Mouse (Mus musculus): Measurements from ENCODE around the gene Slc30a1. TPM values are rescaled to one million over a fixed set of nuclear protein-coding genes. Genes with fewer than 3 reads are reported as not detected.

Slc30a1 gene
- polyA plus RNA-seq, 1 experiment: 2.0 TPM

DNA sequence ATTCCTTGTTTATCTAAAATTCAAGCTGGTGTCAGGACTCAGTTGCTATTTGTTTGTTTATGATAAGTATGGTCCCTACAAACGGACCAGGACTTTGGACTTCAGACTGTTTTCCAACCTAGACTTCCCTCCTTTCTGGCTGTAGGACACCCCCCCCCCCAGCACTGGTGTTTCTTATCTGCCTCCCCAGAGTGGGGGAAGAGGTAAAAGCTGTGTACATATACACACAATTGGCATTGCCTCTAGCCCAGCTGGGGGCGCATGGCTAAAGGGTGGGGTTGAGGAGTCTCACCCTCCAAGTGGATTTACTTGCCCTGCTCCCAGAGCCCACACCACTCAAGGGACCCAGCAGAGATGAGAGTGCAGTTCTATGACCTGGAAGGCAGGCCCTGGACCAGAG lies 40.3 kb downstream of the Slc30a1 start:
- Histone ChIP-seq H3K36me3 (ENCODE audit: control insufficient read depth) (no peaks in the 10 kb centered on the region), H3K9me3 (ENCODE audit: control insufficient read depth, low read length) (no peaks in the 10 kb centered on the region), H3K4me1 (ENCODE audit: control insufficient read depth) (no peaks in the 10 kb centered on the region), H3K27me3 (ENCODE audit: control insufficient read depth) (no peaks in the 10 kb centered on the region), H3K4me3 (replicated peaks) (no peak overlapping the region)
- TF ChIP-seq GATA1 (IDR thresholded peaks at IDR 0.05; ENCODE audit: low read length): no peak
- no peak for TF ChIP-seq TAL1 (IDR thresholded peaks at IDR 0.05; ENCODE audit: low read length)

DNA sequence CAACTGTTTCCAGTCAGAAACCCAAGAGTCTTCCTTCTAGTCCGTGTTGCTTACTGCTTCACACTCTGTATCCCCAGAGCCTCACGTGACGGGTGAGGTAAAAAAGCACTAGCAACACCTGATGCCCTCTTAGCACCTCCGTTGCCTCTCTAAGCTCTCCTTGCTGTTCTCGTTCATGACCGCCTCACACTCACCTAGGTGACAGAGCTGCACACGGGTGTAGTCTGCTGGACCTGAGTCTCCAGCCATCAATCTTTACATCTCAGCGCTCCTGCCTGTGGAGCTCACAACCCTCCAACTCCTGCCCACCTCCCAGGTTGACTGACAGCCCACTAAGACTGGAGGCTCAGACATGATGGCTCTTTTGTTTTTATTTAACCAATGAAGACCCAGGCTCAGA lies 41.2 kb downstream of the Slc30a1 start:
- Histone ChIP-seq H3K4me3 (replicated peaks) (no peak overlapping the region), H3K9me3 (ENCODE audit: control insufficient read depth, low read length) (no peaks in the 10 kb centered on the region), H3K27me3 (ENCODE audit: control insufficient read depth) (no peaks in the 10 kb centered on the region), H3K36me3 (ENCODE audit: control insufficient read depth) (no peaks in the 10 kb centered on the region), H3K4me1 (ENCODE audit: control insufficient read depth) (no peaks in the 10 kb centered on the region)
- TF ChIP-seq TAL1 (IDR thresholded peaks at IDR 0.05; ENCODE audit: low read length): no peak
- no peak for TF ChIP-seq GATA1 (IDR thresholded peaks at IDR 0.05; ENCODE audit: low read length)

DNA sequence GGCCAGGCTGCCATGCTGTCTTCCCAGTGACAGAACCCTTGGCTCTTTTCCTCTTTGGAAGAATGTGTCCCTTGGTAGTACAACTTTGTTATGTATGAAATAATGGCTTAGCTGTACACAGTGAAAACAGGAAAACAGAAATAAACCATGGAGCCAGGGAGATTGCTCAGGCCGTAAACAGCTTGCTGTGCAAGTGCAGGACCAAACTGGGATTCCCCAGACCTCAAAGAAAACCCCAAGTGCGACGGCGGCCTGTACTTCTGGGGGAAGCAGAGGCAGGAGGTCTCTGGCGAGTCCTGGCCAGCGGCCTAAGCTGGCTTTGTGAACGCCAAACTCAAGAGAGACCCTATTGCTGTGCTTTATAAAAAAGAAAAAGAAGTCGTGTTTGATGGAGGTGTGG lies 42.0 kb downstream of the Slc30a1 start:
- Histone ChIP-seq H3K4me3 (replicated peaks) (no peak overlapping the region), H3K4me1 (ENCODE audit: control insufficient read depth) (no peaks in the 10 kb centered on the region), H3K9me3 (ENCODE audit: control insufficient read depth, low read length) (no peaks in the 10 kb centered on the region), H3K36me3 (ENCODE audit: control insufficient read depth) (no peaks in the 10 kb centered on the region), H3K27me3 (ENCODE audit: control insufficient read depth) (no peaks in the 10 kb centered on the region)
- TF ChIP-seq TAL1 (IDR thresholded peaks at IDR 0.05; ENCODE audit: low read length): no peak
- TF ChIP-seq GATA1 (IDR thresholded peaks at IDR 0.05; ENCODE audit: low read length): no peak

DNA sequence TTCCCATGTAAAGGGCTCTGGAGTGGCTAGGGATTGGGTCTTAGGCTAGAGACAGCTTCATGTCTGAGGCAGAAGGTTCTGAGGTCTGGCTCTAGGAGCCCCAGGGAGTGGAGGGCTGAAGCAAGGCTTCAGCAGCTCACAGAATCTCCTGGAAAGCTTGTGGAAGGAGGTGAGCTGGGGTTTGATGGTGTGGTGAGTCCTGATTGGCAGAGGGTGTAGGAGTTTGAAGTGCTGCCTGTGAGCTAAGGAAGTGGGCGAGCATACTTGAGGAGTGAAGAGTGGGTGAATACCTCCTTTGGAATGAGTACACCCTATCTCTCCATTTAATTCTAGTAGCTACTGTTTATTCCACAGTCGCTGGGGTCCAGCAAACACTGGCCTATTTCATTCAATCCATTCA lies 44.0 kb downstream of the Slc30a1 start:
- no peak overlapping the region for H3K4me3 ChIP-seq (replicated peaks)
- TF ChIP-seq TAL1 (IDR thresholded peaks at IDR 0.05; ENCODE audit: low read length) (no peak), GATA1 (IDR thresholded peaks at IDR 0.05; ENCODE audit: low read length) (no peak)

DNA sequence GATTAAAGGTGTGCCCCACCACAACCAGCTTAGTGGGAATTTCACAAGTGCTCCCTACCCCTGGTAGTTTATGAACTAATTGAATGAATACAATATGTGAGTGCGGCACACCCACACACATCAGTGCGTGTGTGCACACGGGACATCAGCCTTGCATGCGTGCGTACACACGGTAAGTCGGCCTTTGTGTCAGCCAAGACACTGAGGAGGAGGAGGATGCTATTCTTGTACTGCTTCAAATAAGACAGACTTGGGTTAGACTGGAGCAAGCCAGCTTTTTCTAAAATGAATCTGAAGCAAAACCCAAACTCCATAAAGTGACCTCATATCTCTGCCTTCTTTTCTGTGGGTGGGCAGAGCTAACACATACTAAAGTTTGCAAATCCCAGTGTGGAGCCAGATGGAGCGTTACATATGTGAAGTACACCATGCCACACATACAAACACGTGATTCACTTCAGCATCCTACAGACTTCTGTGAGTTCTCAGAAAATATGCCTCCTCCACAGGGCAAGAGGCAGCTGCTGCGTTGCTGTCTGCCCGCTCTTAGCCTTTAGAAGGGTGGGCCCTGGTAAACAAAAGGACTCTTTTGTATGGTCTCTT lies 46.3 kb downstream of the Slc30a1 start:
- TF ChIP-seq GATA1 (IDR thresholded peaks at IDR 0.05; ENCODE audit: low read length) (no peak), TAL1 (IDR thresholded peaks at IDR 0.05; ENCODE audit: low read length) (no peak)
- Histone ChIP-seq H3K4me3 (replicated peaks) (no peak overlapping the region), H3K4me1 (ENCODE audit: control insufficient read depth) (no peaks in the 10 kb centered on the region), H3K9me3 (ENCODE audit: control insufficient read depth, low read length) (no peaks in the 10 kb centered on the region), H3K36me3 (ENCODE audit: control insufficient read depth) (no peaks in the 10 kb centered on the region), H3K27me3 (ENCODE audit: control insufficient read depth) (no peaks in the 10 kb centered on the region)

More for the DNA sequence above, 44.0 kb downstream of the Slc30a1 start:
- no peaks in the 10 kb centered on the region for H3K4me1 ChIP-seq (ENCODE audit: control insufficient read depth)
- no peaks in the 10 kb centered on the region for H3K9me3 ChIP-seq (ENCODE audit: control insufficient read depth, low read length)
- H3K27me3 ChIP-seq (ENCODE audit: control insufficient read depth): no peaks in the 10 kb centered on the region
- no peaks in the 10 kb centered on the region for H3K36me3 ChIP-seq (ENCODE audit: control insufficient read depth)

DNA sequence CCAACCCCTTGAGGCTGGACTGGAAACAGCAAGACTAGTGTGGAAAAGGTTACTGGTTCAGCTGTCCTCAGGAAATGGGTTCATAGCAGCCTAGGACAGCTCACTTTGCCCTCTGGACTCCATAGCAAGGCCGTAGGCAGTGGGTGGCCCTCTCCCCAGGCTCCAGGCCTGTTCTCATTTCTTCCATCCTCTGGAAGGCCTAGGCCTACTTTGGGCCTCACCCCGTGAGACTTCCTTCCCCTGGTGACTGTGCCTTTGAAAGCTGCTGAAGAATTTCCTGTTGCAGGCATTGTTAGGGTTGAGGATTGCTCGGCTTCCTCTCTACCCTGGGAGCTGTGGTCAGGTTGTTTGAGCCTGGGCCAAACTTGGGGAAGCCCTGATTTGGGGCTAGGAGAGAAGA lies 48.5 kb downstream of the Slc30a1 start:
- TF ChIP-seq TAL1 (IDR thresholded peaks at IDR 0.05; ENCODE audit: low read length) (no peak), GATA1 (IDR thresholded peaks at IDR 0.05; ENCODE audit: low read length) (no peak)
- no peak overlapping the region for H3K4me3 ChIP-seq (replicated peaks)
- no peaks in the 10 kb centered on the region for H3K9me3 ChIP-seq (ENCODE audit: control insufficient read depth, low read length)
- no peaks in the 10 kb centered on the region for H3K36me3 ChIP-seq (ENCODE audit: control insufficient read depth)
- no peaks in the 10 kb centered on the region for H3K4me1 ChIP-seq (ENCODE audit: control insufficient read depth)
- H3K27me3 ChIP-seq (ENCODE audit: control insufficient read depth): no peaks in the 10 kb centered on the region

DNA sequence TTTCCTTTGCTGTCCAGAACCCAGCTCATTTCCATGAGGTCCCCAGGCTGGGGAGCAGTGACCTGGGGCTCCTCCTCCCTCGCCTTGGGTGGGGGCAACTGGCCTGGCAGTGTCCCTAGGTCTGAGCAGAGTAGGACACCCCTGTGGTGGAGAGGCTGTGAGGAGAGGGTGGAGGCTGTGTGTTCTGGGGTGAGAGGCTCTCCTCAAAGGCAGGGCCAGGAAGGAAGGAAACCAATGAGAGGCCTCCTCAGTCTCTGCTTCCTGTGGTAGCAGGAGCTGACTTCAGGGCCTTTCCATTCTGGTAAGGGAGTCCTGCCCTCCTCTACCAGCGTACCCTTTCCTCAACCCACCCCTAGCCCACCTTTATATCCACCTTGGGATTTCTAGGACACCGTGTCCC lies 49.7 kb downstream of the Slc30a1 start:
- no peaks in the 10 kb centered on the region for H3K4me1 ChIP-seq (ENCODE audit: control insufficient read depth)
- H3K27me3 ChIP-seq (ENCODE audit: control insufficient read depth): no peaks in the 10 kb centered on the region
- no peaks in the 10 kb centered on the region for H3K9me3 ChIP-seq (ENCODE audit: control insufficient read depth, low read length)
- no peak overlapping the region for H3K4me3 ChIP-seq (replicated peaks)
- TF ChIP-seq GATA1 (IDR thresholded peaks at IDR 0.05; ENCODE audit: low read length): no peak
- TF ChIP-seq TAL1 (IDR thresholded peaks at IDR 0.05; ENCODE audit: low read length): no peak
- no peaks in the 10 kb centered on the region for H3K36me3 ChIP-seq (ENCODE audit: control insufficient read depth)

DNA sequence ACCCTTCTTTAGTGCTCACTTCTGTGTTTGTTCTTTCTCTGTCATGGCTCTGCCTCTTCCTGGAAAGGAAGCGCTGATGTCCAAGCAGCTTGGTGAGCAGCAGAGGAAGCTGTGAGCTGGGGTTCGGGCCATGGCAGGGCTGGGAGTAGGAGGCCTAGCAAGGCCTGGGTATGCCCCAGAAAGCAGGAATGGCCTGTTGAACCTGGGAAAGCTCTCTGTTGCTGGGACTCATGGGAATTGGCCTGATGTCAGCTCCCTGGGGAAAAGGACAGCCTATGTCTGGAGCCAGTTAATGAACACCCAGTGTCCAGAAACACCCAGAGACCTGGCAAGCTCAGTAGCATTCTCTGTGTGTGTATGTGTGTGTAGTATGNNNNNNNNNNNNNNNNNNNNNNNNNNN lies 50.3 kb downstream of the Slc30a1 start:
- Histone ChIP-seq H3K36me3 (ENCODE audit: control insufficient read depth) (no peaks in the 10 kb centered on the region), H3K4me3 (replicated peaks) (no peak overlapping the region), H3K4me1 (ENCODE audit: control insufficient read depth) (no peaks in the 10 kb centered on the region), H3K27me3 (ENCODE audit: control insufficient read depth) (no peaks in the 10 kb centered on the region), H3K9me3 (ENCODE audit: control insufficient read depth, low read length) (no peaks in the 10 kb centered on the region)
- TF ChIP-seq GATA1 (IDR thresholded peaks at IDR 0.05; ENCODE audit: low read length) (no peak), TAL1 (IDR thresholded peaks at IDR 0.05; ENCODE audit: low read length) (no peak)

DNA sequence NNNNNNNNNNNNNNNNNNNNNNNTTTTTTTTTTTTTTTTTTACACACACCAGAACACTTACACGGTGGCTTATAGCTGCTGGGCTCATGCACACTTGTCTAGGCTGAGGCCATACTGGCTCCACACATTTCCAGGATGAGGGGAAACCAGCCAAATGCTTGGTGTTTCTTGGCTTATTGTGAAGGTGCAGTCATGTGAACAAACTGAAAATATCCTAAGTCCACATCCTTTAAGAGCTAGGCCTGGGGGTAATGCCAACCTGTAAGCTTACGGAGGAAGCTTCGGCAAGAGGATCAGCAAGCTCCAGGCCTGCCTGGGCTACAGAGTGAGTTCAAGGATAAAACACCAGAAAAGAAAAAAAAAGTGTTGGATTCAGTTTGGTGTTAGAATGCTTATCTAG lies 50.8 kb downstream of the Slc30a1 start:
- Histone ChIP-seq H3K9me3 (ENCODE audit: control insufficient read depth, low read length) (no peaks in the 10 kb centered on the region), H3K4me1 (ENCODE audit: control insufficient read depth) (no peaks in the 10 kb centered on the region), H3K4me3 (replicated peaks) (no peak overlapping the region), H3K27me3 (ENCODE audit: control insufficient read depth) (no peaks in the 10 kb centered on the region), H3K36me3 (ENCODE audit: control insufficient read depth) (no peaks in the 10 kb centered on the region)
- TF ChIP-seq TAL1 (IDR thresholded peaks at IDR 0.05; ENCODE audit: low read length): no peak
- TF ChIP-seq GATA1 (IDR thresholded peaks at IDR 0.05; ENCODE audit: low read length): no peak

DNA sequence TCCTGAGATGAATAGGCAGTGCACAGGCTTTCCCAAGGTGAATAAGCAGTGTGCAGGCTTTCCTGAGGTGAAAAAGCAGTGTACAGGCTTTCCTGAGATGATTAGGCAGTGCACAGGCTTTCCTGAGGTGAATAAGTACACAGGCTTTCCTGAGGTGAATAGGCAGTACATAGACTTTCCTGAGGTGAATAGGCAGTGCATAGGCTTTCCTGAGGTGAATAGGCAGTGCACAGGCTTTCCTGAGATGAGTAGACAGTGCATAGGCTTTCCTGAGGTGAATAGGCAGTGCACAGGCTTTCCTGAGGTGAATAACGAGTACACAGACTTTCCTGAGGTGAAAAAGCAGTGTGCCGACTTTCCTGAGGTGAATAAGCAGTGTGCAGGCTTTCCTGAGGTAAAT lies 54.4 kb downstream of the Slc30a1 start:
- H3K4me3 ChIP-seq (replicated peaks): no peak overlapping the region
- H3K9me3 ChIP-seq (ENCODE audit: control insufficient read depth, low read length): no peaks in the 10 kb centered on the region
- TF ChIP-seq GATA1 (IDR thresholded peaks at IDR 0.05; ENCODE audit: low read length): no peak
- no peak for TF ChIP-seq TAL1 (IDR thresholded peaks at IDR 0.05; ENCODE audit: low read length)
- H3K4me1 ChIP-seq (ENCODE audit: control insufficient read depth): peaks cover 11% of the 10 kb centered on the region
- no peaks in the 10 kb centered on the region for H3K36me3 ChIP-seq (ENCODE audit: control insufficient read depth)
- H3K27me3 ChIP-seq (ENCODE audit: control insufficient read depth): no peaks in the 10 kb centered on the region

Other genes with a start within 250 kb of the Slc30a1 start
- 0.01 TPM in 1 of 2 replicates, not detected in the other for gene Lpgat1, start 188.9 kb upstream of the Slc30a1 start, polyA plus RNA-seq (2012)
- gene Nek2, start 85.3 kb upstream of the Slc30a1 start, polyA plus RNA-seq (2012): 0.68 and 0.97 TPM in 2 replicates
- gene Rd3, start 70.6 kb downstream of the Slc30a1 start, polyA plus RNA-seq (2012): 0.01 TPM in 1 of 2 replicates, not detected in the other
- 0.42 and 0.77 TPM in 2 replicates for gene Traf5, start 185.8 kb downstream of the Slc30a1 start, polyA plus RNA-seq (2012)
- 1.1 and 1.6 TPM in 2 replicates for gene Rcor3, start 231.3 kb downstream of the Slc30a1 start, polyA plus RNA-seq (2012)